Mouse (Mus musculus) embryonic facial prominence, embryonic 12.5 days (tissue): ENCODE measurements around the gene Alkbh5. TPM values are rescaled to one million over a fixed set of nuclear protein-coding genes. Genes with fewer than 3 reads are reported as not detected.
"Not testable (repeated sequence)": the region's sequence is repeated elsewhere in the genome, so short reads cannot be mapped to it uniquely, and the experiment has no call there.

Experiments used
- ATAC-seq: fragments of 200-750 bp; cut with Nextera tagmentation; 2 replicates; pipeline ENCODE4 v1.8.0; 2017; ENCODE audit not compliant: insufficient number of reproducible peaks, insufficient read depth, low FRiP score, low TSS enrichment
- H3K27ac ChIP-seq: fragments of 300-500 bp; sonication (generic); 2 replicates; pipeline ENCODE4 v1.5.1; 2016; ENCODE audit warnings: mild to moderate bottlenecking
- H3K27me3 ChIP-seq: fragments of 300-500 bp; sonication (generic); 2 replicates; pipeline ENCODE4 v1.6.1; 2016; ENCODE audit warnings: mild to moderate bottlenecking, moderate library complexity
- H3K36me3 ChIP-seq: fragments of 300-500 bp; sonication (generic); 2 replicates; pipeline ENCODE4 v1.6.1; 2016; ENCODE audit warnings: mild to moderate bottlenecking
- H3K4me1 ChIP-seq: fragments of 300-500 bp; sonication (generic); 2 replicates; pipeline ENCODE4 v1.6.1; 2016
- H3K4me2 ChIP-seq: fragments of 300-500 bp; sonication (generic); replicated peaks from 2 replicates; pipeline ENCODE4 v1.6.1; 2016; ENCODE audit warnings: mild to moderate bottlenecking, moderate library complexity
- H3K4me3 ChIP-seq: fragments of 300-500 bp; sonication (generic); 2 replicates; pipeline ENCODE4 v1.5.1; 2016; ENCODE audit warnings: mild to moderate bottlenecking
- H3K9ac ChIP-seq: fragments of 300-500 bp; sonication (generic); 2 replicates; pipeline ENCODE4 v1.6.1; 2016; ENCODE audit warnings: mild to moderate bottlenecking, moderate library complexity
- H3K9me3 ChIP-seq: fragments of 300-500 bp; sonication (generic); 2 replicates; pipeline ENCODE4 v1.6.1; 2016; ENCODE audit warnings: mild to moderate bottlenecking, moderate library complexity
- WGBS: fragments of 180-500 bp; shearing (Covaris S2); methylation state at CpG from one replicate; pipeline ENCODE4 v1.1.7; 2016; 5-methylcytosine and 5-hydroxymethylcytosine counted together
- polyA plus RNA-seq: library from polyadenylated mRNA; unstranded; fragments of >200 nt; fragmentation: Nextera tagmentation; extraction: Ambion mirVana; gene quantifications from 2 replicates; pipeline ENCODE4 v1.2.1, GENCODE M21; 2016

Gene Alkbh5
- polyA plus RNA-seq, 1 experiment from 2014 or later = 37.8 TPM

- Histone ChIP-seq H3K4me2 (no peak overlapping the region), H3K4me3 (no peak overlapping the region), H3K9me3 (no peaks in the 10 kb centered on the region), H3K4me1 (no peaks in the 10 kb centered on the region), H3K27ac (no peak overlapping the region), H3K27me3 (no peaks in the 10 kb centered on the region), H3K9ac (no peak overlapping the region), H3K36me3 (no peaks in the 10 kb centered on the region)
- ATAC-seq = no peak
- 68% methylated on average over 4 of the region's 4 CpGs for WGBS
Measured at GRCm38 (mm10) chr11:60526461-60526860, 9.7 kb upstream of the Alkbh5 start.

GRCm38 (mm10) chr11:60535676-60536075 lies 505 bp upstream of the Alkbh5 start:
- no peaks in the 10 kb centered on the region for H3K27me3 ChIP-seq
- no peak for ATAC-seq
- H3K27ac ChIP-seq = peak overlapping the region; percentile 100
- 72% methylated on average over 2 of the region's 2 CpGs for WGBS
- H3K4me3 ChIP-seq = peak overlapping the region; percentile 98; the same call in 1 of the 2 replicates
- H3K36me3 ChIP-seq = no peaks in the 10 kb centered on the region
- no peaks in the 10 kb centered on the region for H3K9me3 ChIP-seq
- H3K4me1 ChIP-seq = peaks cover 17% of the 10 kb centered on the region
- peak overlapping the region; percentile 96 for H3K4me2 ChIP-seq
- peak overlapping the region; percentile 94; the same call in 1 of the 2 replicates for H3K9ac ChIP-seq

- Histone ChIP-seq H3K9me3 (no peaks in the 10 kb centered on the region), H3K36me3 (peaks cover 3% of the 10 kb centered on the region; the same call in 1 of the 2 replicates), H3K9ac (peak overlapping the region; percentile 94), H3K27me3 (no peaks in the 10 kb centered on the region), H3K4me3 (peak overlapping the region; percentile 98), H3K4me2 (peak overlapping the region; percentile 96), H3K27ac (peak overlapping the region; percentile 100), H3K4me1 (peaks cover 23% of the 10 kb centered on the region)
- under 1% methylated on average over 37 of the region's 37 CpGs for WGBS
- ATAC-seq = peak; percentile 74
Measured at GRCm38 (mm10) chr11:60536859-60537467, 782 bp downstream of the Alkbh5 start.

- peaks cover 24% of the 10 kb centered on the region for H3K4me1 ChIP-seq
Measured at GRCm38 (mm10) chr11:60537468-60538347, 1.5 kb downstream of the Alkbh5 start.

GRCm38 (mm10) chr11:60538371-60539281 lies 2.4 kb downstream of the Alkbh5 start:
- H3K9ac ChIP-seq = peak overlapping the region; percentile 94
- H3K4me3 ChIP-seq = peak overlapping the region; percentile 98
- WGBS = under 1% methylated on average over 93 of the region's 93 CpGs
- peaks cover 27% of the 10 kb centered on the region for H3K4me1 ChIP-seq
- H3K27me3 ChIP-seq = no peaks in the 10 kb centered on the region
- H3K9me3 ChIP-seq = no peaks in the 10 kb centered on the region
- H3K4me2 ChIP-seq = peak overlapping the region; percentile 96
- no peak for ATAC-seq
- peak overlapping the region; percentile 100 for H3K27ac ChIP-seq
- H3K36me3 ChIP-seq = peaks cover 13% of the 10 kb centered on the region

More at GRCm38 (mm10) chr11:60537468-60538347, 1.5 kb downstream of the Alkbh5 start:
- H3K4me2 ChIP-seq = peak overlapping the region; percentile 96
- H3K27ac ChIP-seq = peak overlapping the region; percentile 100
- peaks cover 10% of the 10 kb centered on the region for H3K36me3 ChIP-seq
- peak overlapping the region; percentile 98 for H3K4me3 ChIP-seq
- ATAC-seq = peak; percentile 84
- under 1% methylated on average over 89 of the region's 91 CpGs for WGBS
- no peaks in the 10 kb centered on the region for H3K27me3 ChIP-seq
- peak overlapping the region; percentile 94 for H3K9ac ChIP-seq
- no peaks in the 10 kb centered on the region for H3K9me3 ChIP-seq

- 4% methylated on average over 2 of the region's 2 CpGs for WGBS
Measured at GRCm38 (mm10) chr11:60539540-60539939, 3.4 kb downstream of the Alkbh5 start.

GRCm38 (mm10) chr11:60540002-60540610 lies 3.9 kb downstream of the Alkbh5 start:
- Histone ChIP-seq H3K27ac (no peak overlapping the region), H3K4me3 (peak overlapping the region; percentile 42), H3K27me3 (no peaks in the 10 kb centered on the region), H3K4me1 (peaks cover 27% of the 10 kb centered on the region), H3K4me2 (peak overlapping the region; percentile 96), H3K9ac (peak overlapping the region; percentile 45; the same call in 1 of the 2 replicates), H3K9me3 (no peaks in the 10 kb centered on the region), H3K36me3 (peaks cover 14% of the 10 kb centered on the region)
- WGBS = 7% methylated on average over 4 of the region's 4 CpGs
- no peak for ATAC-seq

More at GRCm38 (mm10) chr11:60539540-60539939, 3.4 kb downstream of the Alkbh5 start:
- Histone ChIP-seq H3K9me3 (no peaks in the 10 kb centered on the region), H3K27ac (no peak overlapping the region), H3K36me3 (peaks cover 14% of the 10 kb centered on the region), H3K9ac (peak overlapping the region; percentile 94), H3K4me1 (peaks cover 27% of the 10 kb centered on the region), H3K27me3 (no peaks in the 10 kb centered on the region), H3K4me3 (peak overlapping the region; percentile 98), H3K4me2 (peak overlapping the region; percentile 96)
- ATAC-seq = no peak

- WGBS = 39% methylated on average over 2 of the region's 2 CpGs
- no peak for ATAC-seq
- H3K27ac ChIP-seq = no peak overlapping the region
- H3K4me1 ChIP-seq = peaks cover 25% of the 10 kb centered on the region
- H3K9me3 ChIP-seq = no peaks in the 10 kb centered on the region
- no peaks in the 10 kb centered on the region for H3K27me3 ChIP-seq
- peaks cover 14% of the 10 kb centered on the region for H3K36me3 ChIP-seq
- H3K4me2 ChIP-seq = peak overlapping the region; percentile 96
- H3K9ac ChIP-seq = peak overlapping the region; percentile 45; the same call in 1 of the 2 replicates
- peak overlapping the region; percentile 42 for H3K4me3 ChIP-seq
Measured at GRCm38 (mm10) chr11:60540761-60541160, 4.6 kb downstream of the Alkbh5 start.

GRCm38 (mm10) chr11:60541831-60542230 lies 5.7 kb downstream of the Alkbh5 start:
- Histone ChIP-seq H3K4me2 (0 out of 2 replicates have a peak overlapping the region, but pooled peaks have one; percentile 3), H3K27me3 (no peaks in the 10 kb centered on the region), H3K9me3 (no peaks in the 10 kb centered on the region), H3K4me3 (no peak overlapping the region), H3K36me3 (peaks cover 15% of the 10 kb centered on the region), H3K9ac (no peak overlapping the region), H3K27ac (no peak overlapping the region), H3K4me1 (peaks cover 18% of the 10 kb centered on the region)
- 90% methylated on average over 6 of the region's 6 CpGs for WGBS
- ATAC-seq = no peak

GRCm38 (mm10) chr11:60543211-60543610 lies 7.0 kb downstream of the Alkbh5 start:
- not testable (repeated sequence) for H3K9ac ChIP-seq, H3K27ac ChIP-seq, H3K4me3 ChIP-seq, H3K27me3 ChIP-seq, ATAC-seq, H3K9me3 ChIP-seq, H3K4me2 ChIP-seq
- peaks cover 18% of the 10 kb centered on the region for H3K4me1 ChIP-seq
- WGBS = 93% methylated on average over 5 of the region's 5 CpGs
- H3K36me3 ChIP-seq = peaks cover 28% of the 10 kb centered on the region
